ENCODE assay signal across 10 mouse cellular contexts in the genomic region with DNA sequence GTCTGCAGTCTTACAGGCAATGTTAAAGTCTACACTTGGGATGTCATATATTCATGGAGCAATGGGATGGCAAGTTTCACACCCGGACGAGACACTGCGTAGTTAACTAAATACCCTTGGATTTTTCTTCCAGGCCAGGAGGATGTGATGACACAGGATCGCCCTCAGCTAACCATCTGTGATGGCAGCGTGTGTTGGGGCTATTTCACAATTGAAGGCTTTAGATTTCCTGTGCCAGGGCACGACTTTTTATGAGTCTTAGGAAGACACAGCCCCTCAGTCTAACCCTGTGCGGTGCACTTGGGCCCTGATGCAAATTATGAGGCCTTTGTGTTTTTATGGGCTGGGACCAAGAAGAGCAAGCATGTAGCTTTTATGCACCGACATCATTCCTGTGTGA.
DNase-seq lines count a peak whose midpoint lies in the region; ATAC-seq lines count a peak whose summit lies in the region.
"Had no signal": no experiment of that assay in that cellular context is flagged by ENCODE, and none has a peak within 500 bp of the region (broad histone marks: within the 10 kb centered on the region; RNA-seq: fewer than 3 reads in every experiment).

No protein-coding gene starts in this region.

- peaks cover 11% of the 10 kb centered on the region for H3K27me3 ChIP-seq in neural tube, embryonic 11.5 days (ENCODE audit: control insufficient read depth, insufficient read depth, low read length)
- H3K27me3 ChIP-seq in forebrain, embryonic 10.5 days (ENCODE audit: poor library complexity, severe bottlenecking): peaks cover 49% of the 10 kb centered on the region
- H3K27me3 ChIP-seq in intestine, embryonic 16.5 days (replicated peaks; ENCODE audit: control insufficient read depth, insufficient read depth, low read length): peaks cover 18% of the 10 kb centered on the region
- peaks cover 26% of the 10 kb centered on the region for H3K27me3 ChIP-seq in stomach, embryonic 15.5 days (replicated peaks)

- no peaks in the 10 kb centered on the region for H3K9me3 ChIP-seq in neural tube, embryonic 11.5 days (ENCODE audit: control insufficient read depth, low read length)
- no peaks in the 10 kb centered on the region for H3K9me3 ChIP-seq in forebrain, embryonic 10.5 days
- H3K9me3 ChIP-seq in intestine, embryonic 16.5 days (ENCODE audit: control insufficient read depth, low read length): no peaks in the 10 kb centered on the region
- H3K9me3 ChIP-seq in stomach, embryonic 15.5 days: no peaks in the 10 kb centered on the region
- H3K9me3 ChIP-seq: liver, embryonic 15.5 days had no signal

- H3K4me1 ChIP-seq in neural tube, embryonic 11.5 days (ENCODE audit: control insufficient read depth, insufficient read depth, low read length): 0 out of 2 replicates have a peak, but pooled peaks cover 2% of the 10 kb centered on the region
- H3K4me1 ChIP-seq in forebrain, embryonic 10.5 days: peaks cover 23% of the 10 kb centered on the region
- 0 out of 2 replicates have a peak, but pooled peaks cover 5% of the 10 kb centered on the region for H3K4me1 ChIP-seq in intestine, embryonic 16.5 days (ENCODE audit: control insufficient read depth, insufficient read depth, low read length)
- peaks cover 4% of the 10 kb centered on the region; the same call in 1 of the 2 replicates for H3K4me1 ChIP-seq in stomach, embryonic 15.5 days
- H3K4me1 ChIP-seq: liver, embryonic 15.5 days had no signal

- no peak overlapping the region for H3K27ac ChIP-seq in neural tube, embryonic 11.5 days (ENCODE audit: low read depth, low read length)
- peak overlapping the region; percentile 83; the same call in 1 of the 2 replicates for H3K27ac ChIP-seq in forebrain, embryonic 10.5 days
- H3K27ac ChIP-seq in intestine, embryonic 16.5 days (ENCODE audit: low read length): no peak overlapping the region
- H3K27ac ChIP-seq in stomach, embryonic 15.5 days: no peak overlapping the region
- H3K27ac ChIP-seq: liver, embryonic 15.5 days had no signal

- no peak for DNase-seq in neural tube, embryonic 11.5 days (ENCODE audit: low spot score)
- DNase-seq in neural tube, embryonic 10.5 days (ENCODE audit: extremely low spot score, low spot score): no peak
- DNase-seq in forebrain, embryonic 10.5 days (ENCODE audit: extremely low spot score, low spot score): no peak
- DNase-seq in adrenal gland, adult 2 months: no peak
- no peak for DNase-seq in adrenal gland, postnatal 10 days
- DNase-seq: kidney, adult 11 months had no signal

- H3K4me3 ChIP-seq in neural tube, embryonic 11.5 days (ENCODE audit: low read depth, low read length): peak overlapping the region; percentile 54
- peak overlapping the region; percentile 72 for H3K4me3 ChIP-seq in forebrain, embryonic 10.5 days
- H3K4me3 ChIP-seq in intestine, embryonic 16.5 days (ENCODE audit: low read length): peak overlapping the region; percentile 57; the same call in 1 of the 2 replicates
- peak overlapping the region; percentile 50; the same call in 1 of the 2 replicates for H3K4me3 ChIP-seq in stomach, embryonic 15.5 days (replicated peaks)
- H3K4me3 ChIP-seq: liver, embryonic 15.5 days had no signal

- no peak overlapping the region for H3K9ac ChIP-seq in neural tube, embryonic 11.5 days (ENCODE audit: low read length)
- no peak overlapping the region for H3K9ac ChIP-seq in intestine, embryonic 16.5 days (ENCODE audit: low read depth, low read length)
- H3K9ac ChIP-seq in stomach, embryonic 15.5 days: no peak overlapping the region
- H3K9ac ChIP-seq: liver, embryonic 15.5 days had no signal

- 67% methylated on average over 8 of the region's 8 CpGs for WGBS in neural tube, embryonic 11.5 days
- WGBS in forebrain, embryonic 10.5 days: 67% methylated on average over 8 of the region's 8 CpGs
- WGBS in intestine, embryonic 16.5 days: 72% methylated on average over 8 of the region's 8 CpGs
- WGBS in stomach, embryonic 15.5 days: 72% methylated on average over 8 of the region's 8 CpGs

- H3K36me3 ChIP-seq in neural tube, embryonic 11.5 days (ENCODE audit: control insufficient read depth, insufficient read depth, low read length): no peaks in the 10 kb centered on the region
- H3K36me3 ChIP-seq in forebrain, embryonic 10.5 days (replicated peaks): no peaks in the 10 kb centered on the region
- no peaks in the 10 kb centered on the region for H3K36me3 ChIP-seq in intestine, embryonic 16.5 days (ENCODE audit: control insufficient read depth, insufficient read depth, low read length)
- H3K36me3 ChIP-seq in stomach, embryonic 15.5 days: no peaks in the 10 kb centered on the region
- H3K36me3 ChIP-seq: liver, embryonic 15.5 days had no signal

- peak overlapping the region; percentile 84 for H3K4me2 ChIP-seq in neural tube, embryonic 11.5 days (ENCODE audit: low read depth)
- peak overlapping the region; percentile 96; the same call in 1 of the 2 replicates for H3K4me2 ChIP-seq in intestine, embryonic 16.5 days (ENCODE audit: low read depth, low read length)
- H3K4me2 ChIP-seq in stomach, embryonic 15.5 days: peak overlapping the region; percentile 91

- no peak for ATAC-seq in neural tube, embryonic 11.5 days (ENCODE audit: insufficient read depth, low FRiP score, low TSS enrichment)
- ATAC-seq in intestine, embryonic 16.5 days: no peak
- no peak for ATAC-seq in stomach, embryonic 15.5 days (ENCODE audit: insufficient read depth, low FRiP score, low read depth)
- ATAC-seq: Patski had no signal
